Mouse (Mus musculus): ENCODE results near the gene Zdhhc14. TPM values are rescaled to one million over a fixed set of nuclear protein-coding genes. Genes with fewer than 3 reads are reported as not detected.

The Zdhhc14 gene
- polyA plus RNA-seq, 3 experiments from 2014 or later: 0.21 to 0.36 TPM; not detected in 1

DNA sequence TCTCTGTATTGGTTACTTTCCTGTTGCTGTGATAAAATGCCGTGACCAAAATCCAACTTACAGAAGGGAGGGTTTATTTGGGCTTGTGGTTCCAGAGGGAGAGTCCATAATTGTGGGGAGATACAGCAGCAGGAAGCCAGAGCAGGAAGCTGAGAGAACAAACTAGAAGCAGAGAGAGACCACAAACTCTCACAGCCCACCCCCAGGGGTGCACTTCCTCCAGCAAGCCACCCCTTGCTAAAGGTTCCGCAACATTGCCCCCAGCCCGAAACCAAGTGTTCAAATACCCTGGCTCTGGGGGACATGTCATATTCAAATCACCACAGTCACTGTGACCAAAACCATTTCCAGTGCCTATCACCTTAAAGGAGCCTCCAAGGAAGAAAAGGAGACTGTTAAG is 254.0 kb downstream of the Zdhhc14 start:
- no peak for ATAC-seq

GRCm38 (mm10) chr17:5747539-5748500 is 255.5 kb downstream of the Zdhhc14 start:
- peak; percentile 67 for ATAC-seq

GRCm38 (mm10) chr17:5748501-5748894 is 256.1 kb downstream of the Zdhhc14 start:
- peak; percentile 36 for ATAC-seq

- ATAC-seq: no peak
These were observed 257.9 kb downstream of the Zdhhc14 start for GRCm38 (mm10) chr17:5750278-5750677.

GRCm38 (mm10) chr17:5751066-5751465 is 258.7 kb downstream of the Zdhhc14 start:
- ATAC-seq: no peak

DNA sequence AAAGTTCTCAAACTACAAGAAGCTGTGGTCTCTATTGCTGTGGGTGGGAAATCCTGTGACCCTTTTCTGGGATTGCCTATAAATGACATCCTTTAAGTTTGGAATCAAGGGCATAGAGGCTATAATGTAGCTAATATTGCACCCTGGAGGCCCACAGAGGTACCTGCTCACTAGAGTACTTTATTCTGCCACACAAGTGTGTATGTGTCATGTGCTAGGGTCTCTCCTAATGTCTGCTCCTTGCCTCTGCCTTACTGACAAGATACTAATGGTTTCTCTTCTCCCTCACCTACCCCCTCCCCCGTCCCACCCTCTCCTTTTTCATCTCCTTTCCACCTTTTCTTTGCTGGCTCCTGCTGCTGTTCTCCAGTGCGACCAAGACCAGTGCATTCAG is 260.0 kb downstream of the Zdhhc14 start:
- ATAC-seq: no peak

DNA sequence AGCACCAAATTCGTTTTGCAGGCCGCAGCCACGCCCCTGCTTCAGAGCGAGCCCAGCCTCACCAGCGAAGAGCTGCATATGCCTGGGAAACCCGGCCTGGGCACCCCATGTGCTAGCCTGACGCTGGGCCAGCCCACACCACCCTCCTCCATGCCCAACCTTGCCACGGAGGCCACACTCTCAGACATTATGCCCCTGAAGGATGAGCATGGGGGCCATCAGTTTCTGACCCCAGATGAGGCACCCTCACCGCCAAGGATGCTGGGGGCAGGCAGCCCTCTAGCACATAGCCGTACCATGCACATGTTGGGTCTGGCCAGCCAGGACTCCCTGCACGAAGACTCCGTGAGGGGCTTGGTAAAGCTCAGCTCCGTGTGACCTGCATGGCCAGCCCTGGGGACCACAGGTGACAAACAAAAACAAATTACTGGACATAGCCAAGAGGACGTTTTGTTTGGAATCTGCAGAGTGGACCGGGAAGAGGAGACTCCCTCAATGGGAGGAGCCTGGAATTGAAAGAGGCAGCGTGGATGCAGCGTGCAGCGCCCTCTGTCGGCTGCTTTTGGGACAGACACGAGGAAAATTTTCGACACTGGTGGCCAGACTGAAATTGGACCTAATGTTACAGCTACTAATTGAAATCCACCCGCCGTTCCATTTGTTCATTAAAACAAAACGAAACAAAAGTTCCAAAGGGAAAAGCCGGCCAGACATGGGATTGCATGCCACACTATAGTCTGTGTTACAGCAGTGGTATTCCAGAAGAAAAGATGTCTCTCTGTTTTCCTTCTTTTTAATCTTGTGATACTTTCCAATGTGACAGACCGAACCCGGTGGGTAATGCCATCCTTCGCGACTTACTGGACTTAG is 260.6 kb downstream of the Zdhhc14 start:
- no peak for ATAC-seq

- no peak for ATAC-seq
These were observed 263.1 kb downstream of the Zdhhc14 start for GRCm38 (mm10) chr17:5755489-5755888.

GRCm38 (mm10) chr17:5756065-5756464 is 263.7 kb downstream of the Zdhhc14 start:
- no peak for ATAC-seq

DNA sequence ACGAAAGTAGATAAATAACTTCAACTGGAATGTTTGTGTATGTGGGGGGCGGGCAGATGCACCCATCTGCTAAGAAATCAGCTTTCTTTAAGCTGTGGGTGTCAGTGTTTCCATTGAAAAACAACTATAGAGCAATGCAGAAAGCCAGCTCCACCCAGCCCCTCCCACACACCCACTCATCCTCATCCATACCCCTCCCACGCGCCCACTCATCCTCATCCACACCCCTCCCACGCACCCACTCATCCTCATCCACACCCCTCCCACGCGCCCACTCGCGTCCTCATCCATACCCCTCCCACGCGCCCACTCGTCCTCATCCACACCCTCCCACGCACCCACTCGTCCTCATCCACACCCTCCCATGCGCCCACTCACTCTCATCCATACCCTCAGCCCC is 264.5 kb downstream of the Zdhhc14 start:
- ATAC-seq: no peak

- no peak for ATAC-seq
These were observed 271.4 kb downstream of the Zdhhc14 start for GRCm38 (mm10) chr17:5763768-5764167.

GRCm38 (mm10) chr17:5764270-5764669 is 271.9 kb downstream of the Zdhhc14 start:
- ATAC-seq: no peak

DNA sequence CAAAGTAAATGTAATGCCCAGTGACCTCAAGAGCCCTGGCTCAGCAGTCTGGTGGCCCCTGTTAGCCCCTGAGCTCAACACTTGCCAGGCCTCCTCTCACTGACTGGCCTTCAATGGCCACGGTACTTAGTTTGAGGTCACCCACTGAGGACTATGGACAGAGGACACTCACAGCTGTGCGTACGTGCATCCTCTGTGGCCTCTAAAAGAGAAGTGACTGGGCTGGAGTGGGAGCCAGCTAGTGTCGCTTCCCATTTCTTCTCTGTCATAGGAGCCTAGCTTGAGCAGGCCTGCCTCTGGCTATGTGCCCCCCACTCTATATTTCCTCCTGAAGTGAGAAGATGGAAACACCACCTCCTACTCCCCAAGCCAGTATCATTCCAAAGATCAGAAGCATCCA is 273.4 kb downstream of the Zdhhc14 start:
- ATAC-seq: no peak

DNA sequence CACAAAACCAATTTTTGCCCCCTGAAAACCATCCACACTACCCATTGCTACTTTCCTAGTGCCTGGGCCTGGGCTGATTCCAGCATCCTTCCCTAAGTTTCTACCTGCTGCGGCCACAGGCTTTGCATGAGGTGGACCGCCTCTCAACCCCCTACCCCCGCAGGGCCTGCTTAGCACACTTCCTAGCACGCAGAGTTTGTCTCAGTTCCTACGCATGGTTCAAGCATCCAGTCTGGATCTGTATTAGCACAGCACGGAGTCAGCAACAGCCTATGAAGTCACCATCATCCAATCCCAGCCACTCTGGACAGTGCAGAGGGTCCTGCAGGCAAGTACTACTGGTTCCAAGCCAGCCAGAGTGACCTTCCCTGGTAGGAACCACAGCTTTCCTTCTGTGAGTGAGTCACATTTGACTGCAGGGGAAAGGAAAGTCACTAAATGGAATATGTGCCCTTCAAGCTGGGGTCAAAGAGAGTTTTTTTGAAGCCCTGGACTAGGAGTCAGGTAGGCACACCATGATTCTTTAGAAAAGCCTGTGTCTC is 275.9 kb downstream of the Zdhhc14 start:
- no peak for ATAC-seq

DNA sequence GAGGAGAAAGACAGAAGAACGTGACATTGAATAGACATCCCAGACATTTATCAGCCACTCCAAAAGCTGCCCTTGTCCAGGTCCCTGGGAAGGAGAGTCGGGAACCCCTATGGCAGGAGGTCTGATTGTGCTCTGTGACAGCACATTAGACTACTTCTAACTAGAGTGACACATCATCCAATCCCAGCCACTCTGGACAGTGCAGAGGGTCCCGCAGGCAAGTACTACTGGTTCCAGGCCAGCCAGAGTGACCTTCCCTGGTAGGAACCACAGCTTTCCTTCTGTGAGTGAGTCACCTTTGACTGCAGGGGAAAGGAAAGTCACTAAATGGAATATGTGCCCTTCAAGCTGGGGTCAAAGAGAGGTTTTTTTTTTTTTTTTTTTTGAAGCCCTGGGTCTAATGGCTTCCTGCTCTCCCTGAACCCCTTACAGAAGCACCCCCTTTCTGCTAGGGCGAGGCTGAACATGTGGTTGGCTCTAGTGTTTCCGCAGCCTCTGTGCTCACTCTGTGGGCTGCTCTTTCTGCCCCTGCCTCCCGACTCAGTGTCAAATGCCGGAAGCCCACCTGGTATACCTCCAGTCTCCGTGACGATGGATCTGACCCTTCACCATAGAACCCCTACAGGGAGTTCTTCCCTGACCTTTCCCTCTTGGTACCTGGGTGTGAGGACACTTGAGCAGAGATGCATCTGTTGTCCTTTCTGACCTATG is 276.6 kb downstream of the Zdhhc14 start:
- no peak for ATAC-seq

GRCm38 (mm10) chr17:5769776-5770175 is 277.4 kb downstream of the Zdhhc14 start:
- no peak for ATAC-seq

GRCm38 (mm10) chr17:5770265-5771249 is 278.2 kb downstream of the Zdhhc14 start:
- ATAC-seq: no peak

GRCm38 (mm10) chr17:5780213-5780975 is 288.0 kb downstream of the Zdhhc14 start:
- ATAC-seq: no peak

- no peak for ATAC-seq
These were observed 292.9 kb downstream of the Zdhhc14 start for GRCm38 (mm10) chr17:5785238-5785637.

GRCm38 (mm10) chr17:5792164-5792791 is 299.9 kb downstream of the Zdhhc14 start:
- no peak for ATAC-seq
